Mouse (Mus musculus): ENCODE measurements around the gene Gm13272. TPM values are rescaled to one million over a fixed set of nuclear protein-coding genes. Genes with fewer than 3 reads are reported as not detected.
A peak's percentile ranks its signal among the peaks of the same experiment; 100 is the strongest.
"Not testable (repeated sequence)": the region's sequence is repeated elsewhere in the genome, so short reads cannot be mapped to it uniquely, and the experiment has no call there.

The Gm13272 gene
- polyA plus RNA-seq (2016; fragmentation: Nextera tagmentation; extraction: Ambion mirVana) = 0.31 TPM in 1 of 2 replicates, not detected in the other

GRCm38 (mm10) chr4:88779550-88779949 is at the start of gene Gm13272:
Gene Gm13272, plus strand, starts transcription at chr4:88779850.
- H3K9me3 ChIP-seq; H3K9ac ChIP-seq (replicated peaks); H3K36me3 ChIP-seq; H3K27ac ChIP-seq (replicated peaks); ATAC-seq (ENCODE audit: low FRiP score, low read depth); H3K27me3 ChIP-seq; H3K4me3 ChIP-seq; H3K4me2 ChIP-seq (replicated peaks); H3K4me1 ChIP-seq: not testable (repeated sequence)
- no CpG with 5 or more reads among the region's 29 CpGs for WGBS

GRCm38 (mm10) chr4:88738480-88738879 is 41.2 kb upstream of the Gm13272 start:
- no peaks in the 10 kb centered on the region for H3K36me3 ChIP-seq
- H3K9me3 ChIP-seq = no peaks in the 10 kb centered on the region
- WGBS = 1% methylated on average over 2 of the region's 2 CpGs
- peak; percentile 44; the same call in 1 of the 2 replicates for ATAC-seq (ENCODE audit: low FRiP score, low read depth)
- no peak overlapping the region for H3K4me3 ChIP-seq
- no peak overlapping the region for H3K27ac ChIP-seq (replicated peaks)
- H3K4me2 ChIP-seq (replicated peaks) = no peak overlapping the region
- no peaks in the 10 kb centered on the region for H3K4me1 ChIP-seq
- no peaks in the 10 kb centered on the region for H3K27me3 ChIP-seq
- no peak overlapping the region for H3K9ac ChIP-seq (replicated peaks)

GRCm38 (mm10) chr4:88739036-88739435 is 40.6 kb upstream of the Gm13272 start:
- Histone ChIP-seq H3K27ac (replicated peaks) (no peak overlapping the region), H3K4me1 (no peaks in the 10 kb centered on the region), H3K9me3 (no peaks in the 10 kb centered on the region), H3K9ac (replicated peaks) (no peak overlapping the region), H3K36me3 (no peaks in the 10 kb centered on the region), H3K27me3 (no peaks in the 10 kb centered on the region), H3K4me2 (replicated peaks) (no peak overlapping the region), H3K4me3 (no peak overlapping the region)
- 90% methylated on average over 6 of the region's 6 CpGs for WGBS
- ATAC-seq (ENCODE audit: low FRiP score, low read depth) = no peak

GRCm38 (mm10) chr4:88741426-88741825 is 38.2 kb upstream of the Gm13272 start:
- Histone ChIP-seq H3K27me3 (no peaks in the 10 kb centered on the region), H3K9me3 (no peaks in the 10 kb centered on the region), H3K27ac (replicated peaks) (no peak overlapping the region), H3K36me3 (no peaks in the 10 kb centered on the region), H3K4me1 (peaks cover 6% of the 10 kb centered on the region; the same call in 1 of the 2 replicates), H3K9ac (replicated peaks) (no peak overlapping the region), H3K4me2 (replicated peaks) (no peak overlapping the region), H3K4me3 (no peak overlapping the region)
- 89% methylated on average over 4 of the region's 4 CpGs for WGBS
- ATAC-seq (ENCODE audit: low FRiP score, low read depth) = no peak

- Histone ChIP-seq H3K27me3 (no peaks in the 10 kb centered on the region), H3K9me3 (no peaks in the 10 kb centered on the region), H3K27ac (replicated peaks) (no peak overlapping the region), H3K4me2 (replicated peaks) (no peak overlapping the region), H3K9ac (replicated peaks) (no peak overlapping the region), H3K4me3 (no peak overlapping the region), H3K4me1 (peaks cover 6% of the 10 kb centered on the region; the same call in 1 of the 2 replicates), H3K36me3 (no peaks in the 10 kb centered on the region)
- 82% methylated on average over 7 of the region's 7 CpGs for WGBS
- ATAC-seq (ENCODE audit: low FRiP score, low read depth) = no peak
These were observed 36.8 kb upstream of the Gm13272 start for GRCm38 (mm10) chr4:88742771-88743371.

- no peak for ATAC-seq (ENCODE audit: low FRiP score, low read depth)
- no peak overlapping the region for H3K4me3 ChIP-seq
- H3K9me3 ChIP-seq = no peaks in the 10 kb centered on the region
- no peak overlapping the region for H3K27ac ChIP-seq (replicated peaks)
- WGBS = 77% methylated on average over 3 of the region's 3 CpGs
- no peaks in the 10 kb centered on the region for H3K36me3 ChIP-seq
- H3K4me2 ChIP-seq (replicated peaks) = no peak overlapping the region
- H3K4me1 ChIP-seq = peaks cover 6% of the 10 kb centered on the region; the same call in 1 of the 2 replicates
- H3K27me3 ChIP-seq = no peaks in the 10 kb centered on the region
- H3K9ac ChIP-seq (replicated peaks) = no peak overlapping the region
These were observed 35.4 kb upstream of the Gm13272 start for GRCm38 (mm10) chr4:88744207-88744606.

- Histone ChIP-seq H3K9ac (replicated peaks) (no peak overlapping the region), H3K4me1 (peaks cover 6% of the 10 kb centered on the region; the same call in 1 of the 2 replicates), H3K9me3 (no peaks in the 10 kb centered on the region), H3K4me3 (no peak overlapping the region), H3K36me3 (no peaks in the 10 kb centered on the region), H3K27me3 (no peaks in the 10 kb centered on the region), H3K4me2 (replicated peaks) (no peak overlapping the region), H3K27ac (replicated peaks) (no peak overlapping the region)
- ATAC-seq (ENCODE audit: low FRiP score, low read depth) = no peak
- WGBS = 68% methylated on average over 6 of the region's 6 CpGs
These were observed 29.7 kb upstream of the Gm13272 start for GRCm38 (mm10) chr4:88749926-88750325.

- 65% methylated on average over 15 of the region's 15 CpGs for WGBS
- not testable (repeated sequence) for H3K4me3 ChIP-seq; H3K4me1 ChIP-seq; H3K4me2 ChIP-seq (replicated peaks); H3K27ac ChIP-seq (replicated peaks); H3K9ac ChIP-seq (replicated peaks); H3K9me3 ChIP-seq; H3K27me3 ChIP-seq; ATAC-seq (ENCODE audit: low FRiP score, low read depth); H3K36me3 ChIP-seq
These were observed 24.8 kb upstream of the Gm13272 start, which contains the start of gene Gm13271 for GRCm38 (mm10) chr4:88754818-88755340. Gene Gm13271, plus strand, starts transcription at chr4:88754868.

GRCm38 (mm10) chr4:88756581-88757513 is 22.8 kb upstream of the Gm13272 start:
- not testable (repeated sequence) for H3K4me1 ChIP-seq; H3K27me3 ChIP-seq; H3K9me3 ChIP-seq; H3K36me3 ChIP-seq; ATAC-seq (ENCODE audit: low FRiP score, low read depth)
- peak overlapping the region; percentile 76 for H3K4me2 ChIP-seq (replicated peaks)
- 12% methylated on average over 29 of the region's 31 CpGs for WGBS
- peak overlapping the region; percentile 74 for H3K27ac ChIP-seq (replicated peaks)
- peak overlapping the region; percentile 49 for H3K4me3 ChIP-seq
- peak overlapping the region; percentile 67 for H3K9ac ChIP-seq (replicated peaks)

GRCm38 (mm10) chr4:88757628-88758031 is 22.0 kb upstream of the Gm13272 start:
- Histone ChIP-seq H3K4me2 (replicated peaks) (peak overlapping the region; percentile 76), H3K27ac (replicated peaks) (peak overlapping the region; percentile 74), H3K4me3 (peak overlapping the region; percentile 49), H3K9ac (replicated peaks) (peak overlapping the region; percentile 67)
- H3K27me3 ChIP-seq, H3K9me3 ChIP-seq, H3K36me3 ChIP-seq, H3K4me1 ChIP-seq: not testable (repeated sequence)
- ATAC-seq (ENCODE audit: low FRiP score, low read depth) = peak; percentile 100
- under 1% methylated on average over 21 of the region's 21 CpGs for WGBS

- H3K27me3 ChIP-seq; ATAC-seq (ENCODE audit: low FRiP score, low read depth); H3K9me3 ChIP-seq; H3K4me1 ChIP-seq; H3K4me3 ChIP-seq; H3K9ac ChIP-seq (replicated peaks); H3K36me3 ChIP-seq; H3K27ac ChIP-seq (replicated peaks); H3K4me2 ChIP-seq (replicated peaks): not testable (repeated sequence)
- 89% methylated on average over 9 of the region's 9 CpGs for WGBS
These were observed 20.9 kb upstream of the Gm13272 start for GRCm38 (mm10) chr4:88758751-88759150.

All from midbrain, embryonic 12.5 days (tissue).